Mouse (Mus musculus) hindbrain, embryonic 15.5 days (tissue): ENCODE data around the gene Vps18. TPM values are rescaled to one million over a fixed set of nuclear protein-coding genes. Genes with fewer than 3 reads are reported as not detected.

ENCODE experiments used
- ATAC-seq: fragments of 200-750 bp; cut with Nextera tagmentation; 2 replicates; pipeline ENCODE4 v1.8.0; 2017; ENCODE audit warnings: low read depth, moderate number of reproducible peaks, moderate TSS enrichment; ENCODE audit not compliant: low FRiP score
- H3K27ac ChIP-seq: fragments of 300-500 bp; sonication (generic); replicated peaks from 2 replicates; pipeline ENCODE4 v1.5.1; 2015; ENCODE audit warnings: mild to moderate bottlenecking, inconsistent platforms
- H3K27me3 ChIP-seq: fragments of 300-500 bp; sonication (generic); 2 replicates; pipeline ENCODE4 v1.6.1; 2015; ENCODE audit warnings: control low read depth, inconsistent platforms
- H3K36me3 ChIP-seq: fragments of 300-500 bp; sonication (generic); 2 replicates; pipeline ENCODE4 v1.6.1; 2015; ENCODE audit warnings: control low read depth, inconsistent platforms
- H3K4me1 ChIP-seq: fragments of 300-500 bp; sonication (generic); replicated peaks from 2 replicates; pipeline ENCODE4 v1.6.1; 2015; ENCODE audit warnings: control low read depth, inconsistent platforms
- H3K4me2 ChIP-seq: fragments of 300-500 bp; sonication (generic); 2 replicates; pipeline ENCODE4 v1.6.1; 2015; ENCODE audit warnings: moderate library complexity, mild to moderate bottlenecking, inconsistent platforms
- H3K4me3 ChIP-seq: fragments of 300-500 bp; sonication (generic); 2 replicates; pipeline ENCODE4 v1.5.1; 2015; ENCODE audit warnings: mild to moderate bottlenecking, inconsistent platforms
- H3K9ac ChIP-seq: fragments of 300-500 bp; sonication (generic); 2 replicates; pipeline ENCODE4 v1.6.1; 2015; ENCODE audit warnings: inconsistent platforms
- H3K9me3 ChIP-seq: fragments of 300-500 bp; sonication (generic); 2 replicates; pipeline ENCODE4 v1.6.1; 2016; ENCODE audit warnings: control low read depth, inconsistent platforms
- WGBS: fragments of 180-500 bp; shearing (Covaris S2); methylation state at CpG from one replicate; pipeline ENCODE4 v1.1.7; 2015; 5-methylcytosine and 5-hydroxymethylcytosine counted together
- polyA plus RNA-seq: library from polyadenylated mRNA; unstranded; fragments of >200 nt; fragmentation: Nextera tagmentation; extraction: Ambion mirVana; gene quantifications from 2 replicates; pipeline ENCODE4 v1.2.1, GENCODE M21; 2015

Gene Vps18
- polyA plus RNA-seq, 1 experiment from 2014 or later = 30.2 TPM

GRCm38 (mm10) chr2:119311544-119311943 is 23.0 kb downstream of the Vps18 start:
- WGBS = 53% methylated on average over 12 of the region's 12 CpGs
- Histone ChIP-seq H3K9me3 (no peaks in the 10 kb centered on the region), H3K27ac (no peak overlapping the region), H3K36me3 (no peaks in the 10 kb centered on the region), H3K4me3 (no peak overlapping the region), H3K9ac (no peak overlapping the region), H3K4me1 (peaks cover 4% of the 10 kb centered on the region; the same call in 1 of the 2 replicates), H3K4me2 (no peak overlapping the region), H3K27me3 (peaks cover 22% of the 10 kb centered on the region)
- no peak for ATAC-seq

GRCm38 (mm10) chr2:119312380-119312958 is 23.9 kb downstream of the Vps18 start:
- no peak overlapping the region for H3K27ac ChIP-seq
- peaks cover 4% of the 10 kb centered on the region; the same call in 1 of the 2 replicates for H3K4me1 ChIP-seq
- no peak for ATAC-seq
- H3K36me3 ChIP-seq = no peaks in the 10 kb centered on the region
- H3K9ac ChIP-seq = no peak overlapping the region
- H3K4me3 ChIP-seq = no peak overlapping the region
- peaks cover 27% of the 10 kb centered on the region for H3K27me3 ChIP-seq
- H3K4me2 ChIP-seq = no peak overlapping the region
- no peaks in the 10 kb centered on the region for H3K9me3 ChIP-seq
- 45% methylated on average over 2 of the region's 2 CpGs for WGBS

GRCm38 (mm10) chr2:119313780-119314479 is 25.4 kb downstream of the Vps18 start:
- WGBS = 32% methylated on average over 10 of the region's 10 CpGs

GRCm38 (mm10) chr2:119314742-119315310 is 26.3 kb downstream of the Vps18 start:
- Histone ChIP-seq H3K27me3 (peaks cover 45% of the 10 kb centered on the region), H3K4me1 (peaks cover 4% of the 10 kb centered on the region; the same call in 1 of the 2 replicates), H3K9me3 (no peaks in the 10 kb centered on the region), H3K4me2 (no peak overlapping the region), H3K9ac (no peak overlapping the region), H3K36me3 (no peaks in the 10 kb centered on the region), H3K4me3 (no peak overlapping the region), H3K27ac (no peak overlapping the region)
- WGBS = 72% methylated on average over 12 of the region's 12 CpGs
- ATAC-seq = peak; percentile 37; the same call in 1 of the 2 replicates

More at GRCm38 (mm10) chr2:119313780-119314479, 25.4 kb downstream of the Vps18 start:
- no peak overlapping the region for H3K4me2 ChIP-seq
- no peak overlapping the region for H3K4me3 ChIP-seq
- H3K36me3 ChIP-seq = no peaks in the 10 kb centered on the region
- H3K9me3 ChIP-seq = no peaks in the 10 kb centered on the region
- peaks cover 41% of the 10 kb centered on the region for H3K27me3 ChIP-seq
- no peak for ATAC-seq
- H3K9ac ChIP-seq = no peak overlapping the region
- peaks cover 4% of the 10 kb centered on the region; the same call in 1 of the 2 replicates for H3K4me1 ChIP-seq
- H3K27ac ChIP-seq = no peak overlapping the region

- Histone ChIP-seq H3K4me2 (no peak overlapping the region), H3K9ac (no peak overlapping the region), H3K9me3 (no peaks in the 10 kb centered on the region), H3K36me3 (no peaks in the 10 kb centered on the region), H3K4me1 (peaks cover 21% of the 10 kb centered on the region), H3K4me3 (no peak overlapping the region), H3K27ac (no peak overlapping the region), H3K27me3 (peaks cover 78% of the 10 kb centered on the region)
- 74% methylated on average over 3 of the region's 3 CpGs for WGBS
- ATAC-seq = no peak
These were observed 29.6 kb downstream of the Vps18 start for GRCm38 (mm10) chr2:119318043-119318710.

GRCm38 (mm10) chr2:119320571-119320970 is 32.0 kb downstream of the Vps18 start:
- H3K4me2 ChIP-seq = no peak overlapping the region
- H3K36me3 ChIP-seq = no peaks in the 10 kb centered on the region
- H3K4me1 ChIP-seq = peaks cover 37% of the 10 kb centered on the region
- peaks cover 85% of the 10 kb centered on the region for H3K27me3 ChIP-seq
- H3K27ac ChIP-seq = no peak overlapping the region
- H3K9ac ChIP-seq = no peak overlapping the region
- no peaks in the 10 kb centered on the region for H3K9me3 ChIP-seq
- H3K4me3 ChIP-seq = no peak overlapping the region
- no peak for ATAC-seq
- WGBS = 74% methylated on average over 8 of the region's 8 CpGs

- Histone ChIP-seq H3K4me1 (peaks cover 51% of the 10 kb centered on the region), H3K27ac (no peak overlapping the region), H3K9ac (peak overlapping the region; percentile 21; the same call in 1 of the 2 replicates), H3K4me3 (peak overlapping the region; percentile 37), H3K36me3 (no peaks in the 10 kb centered on the region), H3K27me3 (peaks cover 84% of the 10 kb centered on the region), H3K9me3 (no peaks in the 10 kb centered on the region), H3K4me2 (peak overlapping the region; percentile 82)
- no peak; the same call in 1 of the 2 replicates for ATAC-seq
- WGBS = 2% methylated on average over 48 of the region's 48 CpGs
These were observed 33.4 kb downstream of the Vps18 start for GRCm38 (mm10) chr2:119321771-119322586.

- Histone ChIP-seq H3K4me3 (peak overlapping the region; percentile 37), H3K4me1 (peaks cover 58% of the 10 kb centered on the region), H3K27me3 (peaks cover 80% of the 10 kb centered on the region), H3K9ac (peak overlapping the region; percentile 21; the same call in 1 of the 2 replicates), H3K36me3 (no peaks in the 10 kb centered on the region), H3K27ac (no peak overlapping the region), H3K9me3 (no peaks in the 10 kb centered on the region), H3K4me2 (peak overlapping the region; percentile 82)
- WGBS = 4% methylated on average over 39 of the region's 39 CpGs
- 0 out of 2 replicates have a peak, but pooled peaks have one; percentile 57 for ATAC-seq
These were observed 34.2 kb downstream of the Vps18 start for GRCm38 (mm10) chr2:119322587-119323300.

GRCm38 (mm10) chr2:119323866-119324575 is 35.5 kb downstream of the Vps18 start:
- 5% methylated on average over 32 of the region's 32 CpGs for WGBS
- H3K4me3 ChIP-seq = peak overlapping the region; percentile 47
- no peaks in the 10 kb centered on the region for H3K36me3 ChIP-seq
- peaks cover 82% of the 10 kb centered on the region for H3K27me3 ChIP-seq
- H3K4me1 ChIP-seq = peaks cover 69% of the 10 kb centered on the region
- no peaks in the 10 kb centered on the region for H3K9me3 ChIP-seq
- no peak for ATAC-seq
- no peak overlapping the region for H3K9ac ChIP-seq
- H3K4me2 ChIP-seq = peak overlapping the region; percentile 96
- no peak overlapping the region for H3K27ac ChIP-seq

GRCm38 (mm10) chr2:119324576-119325318 is 36.2 kb downstream of the Vps18 start:
- Histone ChIP-seq H3K9me3 (no peaks in the 10 kb centered on the region), H3K27me3 (peaks cover 82% of the 10 kb centered on the region), H3K4me1 (peaks cover 75% of the 10 kb centered on the region), H3K36me3 (no peaks in the 10 kb centered on the region), H3K27ac (no peak overlapping the region), H3K9ac (no peak overlapping the region), H3K4me2 (peak overlapping the region; percentile 96), H3K4me3 (peak overlapping the region; percentile 47)
- 1% methylated on average over 32 of the region's 32 CpGs for WGBS
- no peak for ATAC-seq
